Mouse (Mus musculus): ENCODE results near the gene B2m. TPM values are rescaled to one million over a fixed set of nuclear protein-coding genes. Genes with fewer than 3 reads are reported as not detected.

B2m gene
- polyA plus RNA-seq, 1 experiment, result 1,325 TPM

GRCm38 (mm10) chr2:122125680-122126572 lies 21.6 kb upstream of the B2m start:
- no peaks in the 10 kb centered on the region for H3K36me3 ChIP-seq (ENCODE audit: control insufficient read depth, insufficient read depth, low read length)
- 43% methylated on average over 12 of the region's 12 CpGs for WGBS

GRCm38 (mm10) chr2:122126765-122127347 lies 20.6 kb upstream of the B2m start:
- H3K27ac ChIP-seq (ENCODE audit: insufficient read depth, low read depth, low read length), result no peak overlapping the region
- WGBS, result 27% methylated on average over 5 of the region's 5 CpGs

More at GRCm38 (mm10) chr2:122125680-122126572, 21.6 kb upstream of the B2m start:
- Histone ChIP-seq H3K27me3 (ENCODE audit: control insufficient read depth, insufficient read depth, low read length) (no peaks in the 10 kb centered on the region), H3K4me3 (ENCODE audit: low read depth, low read length) (no peak overlapping the region), H3K27ac (ENCODE audit: insufficient read depth, low read depth, low read length) (no peak overlapping the region), H3K4me1 (ENCODE audit: control insufficient read depth, insufficient read depth, insufficient read length, low read length) (no peaks in the 10 kb centered on the region)
- no peak for TF ChIP-seq CTCF (IDR thresholded peaks at IDR 0.05; ENCODE audit: extremely low read depth, insufficient read length, insufficient replicate concordance, low read depth, low read length)
- no peak for TF ChIP-seq POLR2A (IDR thresholded peaks at IDR 0.05; ENCODE audit: low read depth, low read length)

GRCm38 (mm10) chr2:122127635-122128034 lies 19.9 kb upstream of the B2m start:
- H3K36me3 ChIP-seq (ENCODE audit: control insufficient read depth, insufficient read depth, low read length), result no peaks in the 10 kb centered on the region
- no peak for TF ChIP-seq CTCF (IDR thresholded peaks at IDR 0.05; ENCODE audit: extremely low read depth, insufficient read length, insufficient replicate concordance, low read depth, low read length)
- no peak for TF ChIP-seq POLR2A (IDR thresholded peaks at IDR 0.05; ENCODE audit: low read depth, low read length)
- no peaks in the 10 kb centered on the region for H3K27me3 ChIP-seq (ENCODE audit: control insufficient read depth, insufficient read depth, low read length)
- H3K4me1 ChIP-seq (ENCODE audit: control insufficient read depth, insufficient read depth, insufficient read length, low read length), result 0 out of 2 replicates have a peak, but pooled peaks cover 2% of the 10 kb centered on the region
- H3K4me3 ChIP-seq (ENCODE audit: low read depth, low read length), result no peak overlapping the region
- 97% methylated on average over 4 of the region's 4 CpGs for WGBS
- H3K27ac ChIP-seq (ENCODE audit: insufficient read depth, low read depth, low read length), result no peak overlapping the region

More at GRCm38 (mm10) chr2:122126765-122127347, 20.6 kb upstream of the B2m start:
- H3K4me1 ChIP-seq (ENCODE audit: control insufficient read depth, insufficient read depth, insufficient read length, low read length), result no peaks in the 10 kb centered on the region
- H3K27me3 ChIP-seq (ENCODE audit: control insufficient read depth, insufficient read depth, low read length), result no peaks in the 10 kb centered on the region
- no peaks in the 10 kb centered on the region for H3K36me3 ChIP-seq (ENCODE audit: control insufficient read depth, insufficient read depth, low read length)
- H3K4me3 ChIP-seq (ENCODE audit: low read depth, low read length), result no peak overlapping the region
- TF ChIP-seq CTCF (IDR thresholded peaks at IDR 0.05; ENCODE audit: extremely low read depth, insufficient read length, insufficient replicate concordance, low read depth, low read length), result no peak
- TF ChIP-seq POLR2A (IDR thresholded peaks at IDR 0.05; ENCODE audit: low read depth, low read length), result no peak

- no peak overlapping the region for H3K27ac ChIP-seq (ENCODE audit: insufficient read depth, low read depth, low read length)
- 88% methylated on average over 2 of the region's 2 CpGs for WGBS
- no peaks in the 10 kb centered on the region for H3K36me3 ChIP-seq (ENCODE audit: control insufficient read depth, insufficient read depth, low read length)
- no peaks in the 10 kb centered on the region for H3K27me3 ChIP-seq (ENCODE audit: control insufficient read depth, insufficient read depth, low read length)
- H3K4me1 ChIP-seq (ENCODE audit: control insufficient read depth, insufficient read depth, insufficient read length, low read length), result peaks cover 4% of the 10 kb centered on the region; the same call in 1 of the 2 replicates
- H3K4me3 ChIP-seq (ENCODE audit: low read depth, low read length), result no peak overlapping the region
- no peak for TF ChIP-seq CTCF (IDR thresholded peaks at IDR 0.05; ENCODE audit: extremely low read depth, insufficient read length, insufficient replicate concordance, low read depth, low read length)
- no peak for TF ChIP-seq POLR2A (IDR thresholded peaks at IDR 0.05; ENCODE audit: low read depth, low read length)
Observed at GRCm38 (mm10) chr2:122132078-122132477, 15.4 kb upstream of the B2m start.

GRCm38 (mm10) chr2:122132618-122133017 lies 14.9 kb upstream of the B2m start:
- Histone ChIP-seq H3K36me3 (ENCODE audit: control insufficient read depth, insufficient read depth, low read length) (no peaks in the 10 kb centered on the region), H3K4me3 (ENCODE audit: low read depth, low read length) (no peak overlapping the region), H3K27me3 (ENCODE audit: control insufficient read depth, insufficient read depth, low read length) (no peaks in the 10 kb centered on the region), H3K27ac (ENCODE audit: insufficient read depth, low read depth, low read length) (no peak overlapping the region), H3K4me1 (ENCODE audit: control insufficient read depth, insufficient read depth, insufficient read length, low read length) (peaks cover 7% of the 10 kb centered on the region; the same call in 1 of the 2 replicates)
- TF ChIP-seq POLR2A (IDR thresholded peaks at IDR 0.05; ENCODE audit: low read depth, low read length), result no peak
- no peak for TF ChIP-seq CTCF (IDR thresholded peaks at IDR 0.05; ENCODE audit: extremely low read depth, insufficient read length, insufficient replicate concordance, low read depth, low read length)
- WGBS, result 72% methylated on average over 2 of the region's 2 CpGs

GRCm38 (mm10) chr2:122137839-122138465 lies 9.5 kb upstream of the B2m start:
- H3K4me1 ChIP-seq (ENCODE audit: control insufficient read depth, insufficient read depth, insufficient read length, low read length), result peaks cover 11% of the 10 kb centered on the region; the same call in 1 of the 2 replicates
- no peaks in the 10 kb centered on the region for H3K27me3 ChIP-seq (ENCODE audit: control insufficient read depth, insufficient read depth, low read length)
- H3K36me3 ChIP-seq (ENCODE audit: control insufficient read depth, insufficient read depth, low read length), result no peaks in the 10 kb centered on the region
- TF ChIP-seq CTCF (IDR thresholded peaks at IDR 0.05; ENCODE audit: extremely low read depth, insufficient read length, insufficient replicate concordance, low read depth, low read length) (no peak), POLR2A (IDR thresholded peaks at IDR 0.05; ENCODE audit: low read depth, low read length) (no peak)
- 27% methylated on average over 5 of the region's 5 CpGs for WGBS
- no peak overlapping the region for H3K4me3 ChIP-seq (ENCODE audit: low read depth, low read length)
- peak overlapping the region; percentile 91 for H3K27ac ChIP-seq (ENCODE audit: insufficient read depth, low read depth, low read length)
